Mouse (Mus musculus): ENCODE measurements around the gene Hbb-y.
"Not testable (repeated sequence)": the region's sequence is repeated elsewhere in the genome, so short reads cannot be mapped to it uniquely, and the experiment has no call there.

Hbb-y gene

GRCm38 (mm10) chr7:103813152-103813551, 39.9 kb downstream of the Hbb-y start:
- not testable (repeated sequence) for DNase-seq (ENCODE audit: low spot score)

GRCm38 (mm10) chr7:103812174-103812573, 40.8 kb downstream of the Hbb-y start:
- no peak for DNase-seq (ENCODE audit: low spot score)

GRCm38 (mm10) chr7:103811223-103811845, 41.7 kb downstream of the Hbb-y start:
- DNase-seq (ENCODE audit: low spot score), result no peak

GRCm38 (mm10) chr7:103810746-103811145, 42.3 kb downstream of the Hbb-y start:
- DNase-seq (ENCODE audit: low spot score), result no peak

- DNase-seq (ENCODE audit: low spot score), result no peak
Observed at GRCm38 (mm10) chr7:103810296-103810695, 42.7 kb downstream of the Hbb-y start.

- DNase-seq (ENCODE audit: low spot score), result no peak
Observed at GRCm38 (mm10) chr7:103809801-103810155, 43.2 kb downstream of the Hbb-y start.

GRCm38 (mm10) chr7:103808971-103809800, 43.8 kb downstream of the Hbb-y start:
- DNase-seq (ENCODE audit: low spot score), result no peak

- DNase-seq (ENCODE audit: low spot score), result not testable (repeated sequence)
Observed at GRCm38 (mm10) chr7:103808120-103808519, 44.9 kb downstream of the Hbb-y start.

GRCm38 (mm10) chr7:103806856-103807255, 46.2 kb downstream of the Hbb-y start:
- no peak for DNase-seq (ENCODE audit: low spot score)

Measured in left cerebral cortex, adult 11 months (tissue).